Mouse (Mus musculus) liver, embryonic 16.5 days (tissue): ENCODE measurements around the gene Epo. TPM values are rescaled to one million over a fixed set of nuclear protein-coding genes. Genes with fewer than 3 reads are reported as not detected.

Experiments
- ATAC-seq: fragments of 200-750 bp; cut with Nextera tagmentation; 2 replicates; pipeline ENCODE4 v1.8.0; 2017; ENCODE audit warnings: low read depth, mild to moderate bottlenecking, moderate number of reproducible peaks, moderate library complexity
- H3K27ac ChIP-seq: fragments of 300-500 bp; sonication (generic); 2 replicates; pipeline ENCODE4 v1.5.1; 2014; ENCODE audit warnings: mild to moderate bottlenecking, low read length
- H3K27me3 ChIP-seq: fragments of 300-500 bp; sonication (generic); 2 replicates; pipeline ENCODE4 v1.6.1; 2014; ENCODE audit warnings: low read depth, low read length, mixed read lengths; ENCODE audit not compliant: control insufficient read depth, insufficient read depth
- H3K36me3 ChIP-seq: fragments of 300-500 bp; sonication (generic); 2 replicates; pipeline ENCODE4 v1.6.1; 2014; ENCODE audit warnings: mild to moderate bottlenecking; ENCODE audit not compliant: control insufficient read depth, insufficient read depth
- H3K4me1 ChIP-seq: fragments of 300-500 bp; sonication (generic); 2 replicates; pipeline ENCODE4 v1.6.1; 2014; ENCODE audit warnings: low read depth, low read length, mixed read lengths; ENCODE audit not compliant: control insufficient read depth
- H3K4me2 ChIP-seq: fragments of 300-500 bp; sonication (generic); 2 replicates; pipeline ENCODE4 v1.6.1; 2014; ENCODE audit warnings: low read depth, low read length, mixed read lengths
- H3K4me3 ChIP-seq: fragments of 300-500 bp; sonication (generic); 2 replicates; pipeline ENCODE4 v1.5.1; 2014; ENCODE audit warnings: low read depth, mild to moderate bottlenecking, low read length
- H3K9ac ChIP-seq: fragments of 300-500 bp; sonication (generic); 2 replicates; pipeline ENCODE4 v1.6.1; 2014; ENCODE audit warnings: low read depth, low read length
- H3K9me3 ChIP-seq: fragments of 300-500 bp; sonication (generic); replicated peaks from 2 replicates; pipeline ENCODE4 v1.6.1; 2016; ENCODE audit warnings: low read length; ENCODE audit not compliant: control insufficient read depth
- WGBS: fragments of 180-500 bp; shearing (Covaris S2); extraction: QIAGEN DNeasy Blood & Tissue Kit; methylation state at CpG from one replicate; pipeline ENCODE4 v1.1.7; 2014; ENCODE audit not compliant: insufficient replicate concordance; 5-methylcytosine and 5-hydroxymethylcytosine counted together
- polyA plus RNA-seq: library from polyadenylated mRNA; unstranded; fragments of >200 nt; fragmentation: Nextera tagmentation; extraction: Ambion mirVana; gene quantifications from 2 replicates; pipeline ENCODE4 v1.2.1, GENCODE M21; 2015

Epo gene
- polyA plus RNA-seq = 0.81 and 1.2 TPM in 2 replicates

DNA sequence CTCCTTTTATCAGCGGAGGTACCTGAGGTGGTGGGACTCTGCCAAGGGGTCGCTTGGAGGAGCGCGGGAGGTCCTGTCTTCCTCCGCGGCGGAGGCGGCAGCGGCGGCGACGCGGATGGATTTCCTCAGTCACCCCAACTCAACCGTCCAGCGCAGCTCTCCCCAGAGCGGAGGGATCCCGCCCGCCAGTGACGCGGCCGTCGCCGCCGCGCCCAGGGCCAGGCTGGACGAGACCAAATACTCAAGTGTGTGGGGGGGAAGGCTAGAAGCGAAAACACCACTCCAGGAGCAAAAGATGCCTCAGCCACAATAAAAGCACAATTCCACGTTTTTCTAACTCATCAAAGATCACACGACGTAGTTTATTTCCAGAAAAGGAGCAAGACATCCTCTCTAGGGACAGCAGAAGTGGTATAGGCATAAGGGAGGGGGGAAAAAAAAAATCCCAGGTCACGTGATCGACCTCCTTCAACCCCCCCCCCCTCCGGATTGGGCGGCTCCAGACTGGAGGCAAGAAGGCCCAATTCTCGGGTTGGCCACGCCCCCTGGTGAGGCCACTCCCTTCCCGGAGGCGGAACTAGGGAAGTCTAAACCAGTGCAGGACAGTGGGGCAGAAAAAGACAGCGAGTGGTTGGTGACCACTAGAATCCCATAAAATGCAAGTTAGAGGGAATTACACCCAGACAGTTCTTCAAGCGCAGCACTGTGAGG lies at the start of gene Epo, which contains the start of gene Gnb2:
TSS of gene Epo (minus strand) at position 126 of the 711 bp plus-strand sequence.
TSS of gene Gnb2 (minus strand) at position 394 of the 711 bp plus-strand sequence.
- Histone ChIP-seq H3K4me2 (peak within 1 kb of the TSS; percentile 93), H3K36me3 (peaks cover 19% of the 10 kb centered on the region), H3K4me1 (peaks cover 24% of the 10 kb centered on the region), H3K9ac (peak within 1 kb of the TSS; percentile 92), H3K9me3 (no peaks in the 10 kb centered on the region), H3K4me3 (peak within 1 kb of the TSS; percentile 71), H3K27ac (peak within 1 kb of the TSS; percentile 89), H3K27me3 (no peaks in the 10 kb centered on the region)
- under 1% methylated on average over 40 of the region's 40 CpGs for WGBS
- ATAC-seq = peak; percentile 83

DNA sequence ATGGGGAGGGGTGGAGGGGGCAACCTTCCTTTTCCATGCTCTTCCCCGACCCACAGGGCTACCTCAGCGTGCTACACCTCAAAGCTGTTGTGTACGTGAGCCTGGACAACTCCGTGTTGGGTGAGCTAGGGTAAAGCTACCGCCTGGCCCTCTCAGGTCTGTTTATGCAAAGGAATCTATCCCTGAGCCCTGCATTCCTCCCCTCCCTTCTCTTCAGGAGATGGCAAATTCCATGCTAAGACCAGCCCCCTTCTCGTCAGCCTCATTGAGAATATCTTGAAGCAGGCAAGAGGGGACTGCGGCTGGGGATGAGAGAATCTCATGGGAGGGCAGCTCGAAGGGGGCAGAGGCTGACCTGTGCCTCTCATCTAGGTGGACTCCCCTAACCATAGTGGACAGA lies 49.7 kb upstream of the Epo start:
- 64% methylated on average over 8 of the region's 8 CpGs for WGBS
- Histone ChIP-seq H3K36me3 (peaks cover 36% of the 10 kb centered on the region), H3K27ac (no peak overlapping the region), H3K9me3 (peaks cover 5% of the 10 kb centered on the region; the same call in 1 of the 2 replicates), H3K4me2 (no peak overlapping the region), H3K4me3 (no peak overlapping the region), H3K9ac (no peak overlapping the region), H3K4me1 (no peaks in the 10 kb centered on the region; the same call in 1 of the 2 replicates), H3K27me3 (no peaks in the 10 kb centered on the region)
- no peak for ATAC-seq

DNA sequence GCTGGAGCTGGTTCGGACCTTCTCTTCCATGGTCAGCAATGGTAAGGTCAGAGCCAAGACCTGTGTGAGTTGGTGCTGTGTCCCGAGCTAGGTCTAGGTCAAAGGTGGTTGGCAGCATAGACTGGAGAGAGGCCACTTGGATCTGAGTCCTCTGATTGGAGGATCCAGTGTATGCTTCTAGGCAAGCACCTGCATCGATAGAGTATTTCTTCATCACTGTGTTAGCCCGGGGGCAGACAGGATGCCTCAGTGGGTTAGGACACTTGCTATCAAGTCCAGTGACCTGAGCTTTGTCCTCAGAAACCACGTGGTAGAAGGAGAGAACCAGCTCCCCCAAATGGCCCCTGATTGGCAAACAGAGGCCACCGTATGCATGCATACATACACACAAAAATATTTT lies 47.2 kb upstream of the Epo start:
- H3K27me3 ChIP-seq = no peaks in the 10 kb centered on the region
- H3K4me2 ChIP-seq = no peak overlapping the region
- no peaks in the 10 kb centered on the region; the same call in 1 of the 2 replicates for H3K4me1 ChIP-seq
- no peak overlapping the region for H3K4me3 ChIP-seq
- peaks cover 35% of the 10 kb centered on the region for H3K36me3 ChIP-seq
- H3K9ac ChIP-seq = no peak overlapping the region
- ATAC-seq = peak; percentile 59
- H3K9me3 ChIP-seq = no peaks in the 10 kb centered on the region
- 48% methylated on average over 6 of the region's 6 CpGs for WGBS
- no peak overlapping the region for H3K27ac ChIP-seq

DNA sequence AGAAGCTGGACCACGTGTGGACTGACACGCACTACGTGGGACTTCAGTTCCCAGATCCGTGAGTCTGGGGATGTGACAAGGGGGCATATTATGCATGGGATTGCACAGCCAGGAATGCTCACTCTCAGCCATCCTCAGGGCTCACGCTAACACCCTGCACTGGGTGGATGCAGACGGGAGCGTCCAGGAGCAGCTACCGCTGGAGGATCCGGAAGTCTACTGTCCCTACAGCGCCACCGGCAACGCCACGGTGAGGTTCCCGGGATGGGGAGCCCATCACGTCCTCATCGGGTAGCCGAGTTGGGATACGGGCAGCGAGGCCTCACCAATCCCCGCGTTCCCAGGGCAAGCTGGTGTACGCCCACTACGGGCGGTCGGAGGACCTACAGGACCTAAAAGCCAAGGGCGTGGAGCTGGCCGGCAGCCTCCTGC lies 41.4 kb upstream of the Epo start:
- Histone ChIP-seq H3K4me2 (peak overlapping the region; percentile 14; the same call in 1 of the 2 replicates), H3K4me3 (no peak overlapping the region), H3K4me1 (peaks cover 26% of the 10 kb centered on the region), H3K27ac (no peak overlapping the region), H3K9ac (no peak overlapping the region), H3K36me3 (peaks cover 28% of the 10 kb centered on the region), H3K9me3 (no peaks in the 10 kb centered on the region), H3K27me3 (no peaks in the 10 kb centered on the region)
- no peak for ATAC-seq
- 54% methylated on average over 27 of the region's 27 CpGs for WGBS

DNA sequence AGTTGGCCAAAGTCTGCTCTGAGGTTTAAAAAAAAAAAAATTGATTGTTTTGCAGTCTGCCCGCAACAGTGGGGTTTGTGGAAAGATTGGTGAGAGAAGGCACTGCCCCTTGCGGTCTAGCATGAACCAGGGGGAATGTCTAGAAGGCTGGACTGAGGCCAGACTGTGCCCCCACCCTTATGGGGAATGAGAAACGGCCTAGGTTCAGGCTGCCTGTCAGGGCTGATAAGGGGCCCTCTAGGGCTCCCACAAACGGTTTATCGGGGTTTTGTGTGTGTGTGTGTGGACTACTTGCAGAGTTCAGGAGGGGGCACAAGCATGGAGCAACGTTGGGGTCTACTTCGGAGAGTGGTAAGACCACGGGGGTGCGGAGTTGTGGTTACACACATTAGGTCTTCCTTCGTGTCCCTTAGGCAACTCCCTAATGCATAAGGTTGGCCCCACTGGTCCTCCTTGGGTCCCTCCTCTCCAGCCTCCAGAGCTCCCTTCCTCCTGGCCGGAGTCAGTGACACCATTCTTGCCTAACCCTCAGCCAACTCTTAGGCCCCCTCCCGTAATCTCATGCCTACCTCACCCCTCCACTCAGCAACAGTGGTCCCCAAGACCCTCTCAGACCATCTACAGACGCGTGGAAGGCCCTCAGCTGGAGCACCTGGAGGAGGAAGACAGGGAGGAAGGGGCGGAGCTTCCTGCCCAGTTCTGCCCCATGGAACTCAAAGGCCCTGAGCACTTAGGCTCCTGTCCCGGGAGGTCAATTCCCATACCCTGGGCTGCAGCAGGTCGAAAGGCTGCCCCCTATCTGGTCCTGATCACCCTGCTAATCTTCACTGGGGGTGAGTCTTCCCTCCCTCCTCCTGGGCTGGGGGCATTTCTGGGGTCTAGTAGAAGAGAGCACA lies 37.9 kb upstream of the Epo start:
- Histone ChIP-seq H3K27me3 (no peaks in the 10 kb centered on the region; the same call in 1 of the 2 replicates), H3K36me3 (peaks cover 6% of the 10 kb centered on the region), H3K9me3 (no peaks in the 10 kb centered on the region), H3K9ac (peak overlapping the region; percentile 79), H3K27ac (peak overlapping the region; percentile 91), H3K4me3 (peak overlapping the region; percentile 69), H3K4me1 (peaks cover 40% of the 10 kb centered on the region), H3K4me2 (peak overlapping the region; percentile 96)
- ATAC-seq = peak; percentile 93
- 9% methylated on average over 17 of the region's 17 CpGs for WGBS

DNA sequence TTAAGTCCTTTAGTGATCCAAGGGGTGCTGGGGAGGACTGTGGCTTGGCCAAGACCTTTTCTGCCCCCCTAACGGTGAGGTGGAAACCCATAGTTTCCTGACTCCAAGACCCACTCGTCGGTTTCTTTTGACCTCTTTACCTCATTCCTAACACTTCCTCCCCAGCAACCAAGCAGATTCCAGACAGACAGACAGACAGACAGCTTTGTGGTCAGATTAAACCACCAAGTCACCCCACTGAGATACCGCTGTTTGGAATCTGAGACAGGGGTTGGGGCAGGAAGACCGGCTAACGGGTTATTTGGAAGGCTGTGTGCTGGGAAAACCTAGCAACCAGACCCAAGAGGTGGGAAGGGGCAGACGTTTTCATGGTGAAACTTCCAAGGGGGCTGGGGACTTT lies 37.1 kb upstream of the Epo start:
- Histone ChIP-seq H3K27ac (peak overlapping the region; percentile 91), H3K4me1 (peaks cover 40% of the 10 kb centered on the region), H3K4me2 (peak overlapping the region; percentile 96), H3K4me3 (peak overlapping the region; percentile 69), H3K36me3 (peaks cover 6% of the 10 kb centered on the region), H3K9ac (peak overlapping the region; percentile 79), H3K27me3 (no peaks in the 10 kb centered on the region; the same call in 1 of the 2 replicates), H3K9me3 (no peaks in the 10 kb centered on the region)
- ATAC-seq = no peak
- WGBS = 2% methylated on average over 7 of the region's 7 CpGs

DNA sequence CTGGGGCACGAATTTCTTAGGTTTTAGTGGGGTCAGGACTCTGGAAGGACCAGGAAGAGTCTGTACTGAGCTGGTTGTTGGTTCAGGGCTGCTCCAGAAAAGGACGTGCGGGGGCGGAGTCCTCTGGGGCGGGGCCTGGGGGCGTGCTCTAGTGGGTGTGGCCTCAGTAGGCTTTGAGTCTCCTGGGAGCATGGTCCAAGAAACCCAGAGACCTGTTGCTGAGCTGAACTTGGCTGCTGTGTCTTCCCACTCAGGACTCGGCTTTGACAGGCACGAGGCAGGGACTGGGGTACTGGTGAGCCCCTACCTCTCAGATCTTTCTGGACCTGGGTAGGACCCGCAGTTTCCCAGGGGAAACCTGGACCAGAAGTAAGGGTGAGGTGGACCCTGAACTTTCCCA lies 36.6 kb upstream of the Epo start, which contains the start of gene Tfr2:
TSS of gene Tfr2 (plus strand) at position 176 of the 400 bp plus-strand sequence.
- H3K9ac ChIP-seq = peak within 1 kb of the TSS; percentile 79
- peak within 1 kb of the TSS; percentile 69 for H3K4me3 ChIP-seq
- peaks cover 40% of the 10 kb centered on the region for H3K4me1 ChIP-seq
- H3K27me3 ChIP-seq = no peaks in the 10 kb centered on the region; the same call in 1 of the 2 replicates
- H3K4me2 ChIP-seq = peak within 1 kb of the TSS; percentile 96
- WGBS = 8% methylated on average over 9 of the region's 9 CpGs
- peak within 1 kb of the TSS; percentile 91 for H3K27ac ChIP-seq
- H3K36me3 ChIP-seq = peaks cover 5% of the 10 kb centered on the region
- no peaks in the 10 kb centered on the region for H3K9me3 ChIP-seq
- peak; percentile 81 for ATAC-seq

DNA sequence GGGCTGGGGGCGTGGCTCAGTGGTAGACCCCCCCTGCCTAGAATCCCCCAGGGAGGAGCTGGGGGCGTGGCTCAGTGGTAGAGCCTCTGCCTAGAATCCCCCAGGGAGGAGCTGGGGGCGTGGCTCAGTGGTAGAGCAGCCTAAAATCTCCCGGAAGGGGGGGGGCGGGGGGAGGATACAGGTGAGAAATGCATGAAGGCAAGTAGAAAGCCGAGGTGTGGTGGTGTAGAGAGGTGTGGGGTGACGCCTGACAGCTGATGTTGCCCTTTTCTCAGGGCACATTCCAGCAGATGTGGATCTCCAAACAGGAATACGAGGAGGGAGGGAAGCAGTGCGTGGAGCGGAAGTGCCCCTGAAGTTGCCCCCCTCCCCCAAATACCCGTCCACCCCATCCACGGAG lies 36.0 kb upstream of the Epo start:
- H3K27ac ChIP-seq = peak overlapping the region; percentile 91; the same call in 1 of the 2 replicates
- H3K4me1 ChIP-seq = peaks cover 40% of the 10 kb centered on the region
- H3K9ac ChIP-seq = peak overlapping the region; percentile 55; the same call in 1 of the 2 replicates
- peak overlapping the region; percentile 96 for H3K4me2 ChIP-seq
- 0 out of 2 replicates have a peak overlapping the region, but pooled peaks have one; percentile 69 for H3K4me3 ChIP-seq
- no peaks in the 10 kb centered on the region for H3K36me3 ChIP-seq
- no peak for ATAC-seq
- H3K27me3 ChIP-seq = no peaks in the 10 kb centered on the region; the same call in 1 of the 2 replicates
- no peaks in the 10 kb centered on the region for H3K9me3 ChIP-seq
- 57% methylated on average over 12 of the region's 12 CpGs for WGBS
